In the genomic region with DNA sequence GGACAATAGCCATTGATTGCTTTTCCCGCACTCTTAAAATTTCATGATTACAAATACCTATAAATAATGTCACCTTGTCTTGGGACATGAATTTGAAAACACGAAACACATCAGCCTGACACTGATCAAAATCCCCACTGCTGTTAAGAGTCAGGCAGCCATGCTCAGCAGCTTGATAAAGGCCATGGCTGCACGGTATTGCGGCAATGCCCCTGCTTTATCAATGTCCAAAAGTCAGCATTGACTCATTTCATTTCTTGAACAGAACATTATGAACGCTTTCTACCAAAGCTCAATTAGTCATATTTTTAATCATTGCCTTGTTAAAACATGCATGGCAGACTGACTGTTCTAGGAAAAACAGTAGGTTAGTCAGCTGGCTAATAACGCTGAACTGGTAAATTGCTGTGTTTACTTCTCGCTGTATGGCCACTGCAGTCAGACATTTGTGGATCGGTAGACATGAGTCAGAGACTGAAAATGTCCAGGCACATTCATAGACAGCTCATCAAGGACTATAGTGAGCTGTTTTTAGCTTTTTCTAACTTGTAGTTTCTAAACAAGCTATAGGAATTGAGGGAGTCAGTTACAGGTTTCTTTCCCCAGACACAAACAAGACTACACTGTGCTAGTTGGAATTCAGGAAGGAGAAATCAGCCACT, we compare ENCODE assay signal across 24 mouse cellular contexts.
DNase-seq lines count a peak whose midpoint lies in the region; ATAC-seq and TF ChIP-seq lines count a peak whose summit lies in the region.
"Had no signal": no experiment of that assay in that cellular context is flagged by ENCODE, and none has a peak within 500 bp of the region (broad histone marks: within the 10 kb centered on the region; RNA-seq: fewer than 3 reads in every experiment).

No protein-coding gene starts in this region.

- H3K9ac ChIP-seq in embryonic facial prominence, embryonic 14.5 days (ENCODE audit: low read depth, low read length) = no peak overlapping the region
- no peak overlapping the region for H3K9ac ChIP-seq in limb, embryonic 12.5 days (replicated peaks)
- H3K9ac ChIP-seq: embryonic facial prominence, embryonic 13.5 days; heart, embryonic 12.5 days; hindbrain, embryonic 14.5 days; liver, embryonic 13.5 days; lung, embryonic 14.5 days; neural tube, embryonic 12.5 days had no signal

- H3K27ac ChIP-seq in embryonic facial prominence, embryonic 14.5 days (replicated peaks; ENCODE audit: low read depth, low read length) = no peak overlapping the region
- H3K27ac ChIP-seq in embryonic facial prominence, embryonic 10.5 days (replicated peaks) = no peak overlapping the region
- peak overlapping the region; percentile 13; the same call in 1 of the 2 replicates for H3K27ac ChIP-seq in limb, embryonic 12.5 days
- H3K27ac ChIP-seq: embryonic facial prominence, embryonic 13.5 days; forebrain, embryonic 10.5 days; hindbrain, embryonic 14.5 days; kidney, postnatal 0 days; left cerebral cortex, adult 2 months; liver, embryonic 13.5 days; macrophage; midbrain, embryonic 10.5 days; neural tube, embryonic 12.5 days had no signal

- no peak overlapping the region for H3K4me2 ChIP-seq in embryonic facial prominence, embryonic 14.5 days (ENCODE audit: low read depth, low read length)
- H3K4me2 ChIP-seq in limb, embryonic 12.5 days = no peak overlapping the region
- H3K4me2 ChIP-seq: embryonic facial prominence, embryonic 13.5 days; heart, embryonic 12.5 days; hindbrain, embryonic 14.5 days; liver, embryonic 13.5 days; lung, embryonic 14.5 days; neural tube, embryonic 12.5 days had no signal

- H3K27me3 ChIP-seq in embryonic facial prominence, embryonic 14.5 days (replicated peaks; ENCODE audit: control insufficient read depth, insufficient read depth, low read length) = no peaks in the 10 kb centered on the region
- no peaks in the 10 kb centered on the region for H3K27me3 ChIP-seq in embryonic facial prominence, embryonic 10.5 days (replicated peaks; ENCODE audit: low read depth, poor library complexity, severe bottlenecking)
- H3K27me3 ChIP-seq in C2C12 (ENCODE audit: control insufficient read depth, insufficient read depth, insufficient read length) = no peaks in the 10 kb centered on the region
- no peaks in the 10 kb centered on the region for H3K27me3 ChIP-seq in limb, embryonic 12.5 days
- H3K27me3 ChIP-seq: embryonic facial prominence, embryonic 13.5 days; liver, embryonic 13.5 days; neural tube, embryonic 12.5 days had no signal

- H3K9me3 ChIP-seq in embryonic facial prominence, embryonic 14.5 days (ENCODE audit: control insufficient read depth, low read length) = no peaks in the 10 kb centered on the region
- H3K9me3 ChIP-seq in embryonic facial prominence, embryonic 10.5 days = no peaks in the 10 kb centered on the region
- H3K9me3 ChIP-seq in limb, embryonic 12.5 days = no peaks in the 10 kb centered on the region
- H3K9me3 ChIP-seq: embryonic facial prominence, embryonic 13.5 days; forebrain, embryonic 10.5 days; heart, embryonic 12.5 days; liver, embryonic 13.5 days; midbrain, embryonic 10.5 days; neural tube, embryonic 12.5 days had no signal

- WGBS in embryonic facial prominence, embryonic 14.5 days = 78% methylated on average over 8 of the region's 8 CpGs
- WGBS in embryonic facial prominence, embryonic 10.5 days = 90% methylated on average over 8 of the region's 8 CpGs
- 82% methylated on average over 8 of the region's 8 CpGs for WGBS in limb, embryonic 12.5 days

- no peak overlapping the region for H3ac ChIP-seq in C2C12 (ENCODE audit: control insufficient read depth, insufficient read length, low read depth)

- no peaks in the 10 kb centered on the region for H3K79me2 ChIP-seq in C2C12 (ENCODE audit: control insufficient read depth, insufficient read depth)

- TF ChIP-seq CTCF in C2C12 (IDR thresholded peaks at IDR 0.05; ENCODE audit: control insufficient read depth, insufficient read depth, insufficient read length) = no peak

- H3K79me3 ChIP-seq in C2C12 (ENCODE audit: low read depth) = no peaks in the 10 kb centered on the region

- DNase-seq in embryonic facial prominence, embryonic 14.5 days (ENCODE audit: low spot score) = no peak
- no peak for DNase-seq in embryonic facial prominence, embryonic 10.5 days (ENCODE audit: low spot score)
- DNase-seq in adrenal gland, postnatal 10 days = peak; percentile 29
- no peak for DNase-seq in spleen, postnatal 36 days (ENCODE audit: low spot score in 2 of 2)
- no peak for DNase-seq in ovary, postnatal 10 days (ENCODE audit: low spot score)
- DNase-seq in thymus, adult 18-20 months = no peak
- DNase-seq: cerebellum, adult 11 months; cerebellum, postnatal 10 days; heart, postnatal 14 days; left cerebral cortex, postnatal 4 days; liver, embryonic 13.5 days; lung, embryonic 14.5 days; right cerebral cortex, adult 18-20 months had no signal

- H3K36me3 ChIP-seq in embryonic facial prominence, embryonic 14.5 days (ENCODE audit: control insufficient read depth, insufficient read depth, low read length) = no peaks in the 10 kb centered on the region
- no peaks in the 10 kb centered on the region for H3K36me3 ChIP-seq in embryonic facial prominence, embryonic 10.5 days (replicated peaks)
- H3K36me3 ChIP-seq in C2C12 (ENCODE audit: control insufficient read depth, insufficient read depth) = no peaks in the 10 kb centered on the region
- no peaks in the 10 kb centered on the region for H3K36me3 ChIP-seq in limb, embryonic 12.5 days
- H3K36me3 ChIP-seq: embryonic facial prominence, embryonic 13.5 days; forebrain, embryonic 10.5 days; heart, embryonic 12.5 days; liver, embryonic 13.5 days; midbrain, embryonic 10.5 days; neural tube, embryonic 12.5 days had no signal

- H3K4me3 ChIP-seq in embryonic facial prominence, embryonic 14.5 days (ENCODE audit: low read depth, low read length) = no peak overlapping the region
- no peak overlapping the region for H3K4me3 ChIP-seq in embryonic facial prominence, embryonic 10.5 days
- H3K4me3 ChIP-seq in C2C12 (ENCODE audit: insufficient read depth, poor library complexity, severe bottlenecking) = no peak overlapping the region
- H3K4me3 ChIP-seq in limb, embryonic 12.5 days (replicated peaks) = no peak overlapping the region
- H3K4me3 ChIP-seq: embryonic facial prominence, embryonic 13.5 days; forebrain, embryonic 10.5 days; heart, embryonic 12.5 days; left cerebral cortex, adult 2 months; liver, embryonic 13.5 days; midbrain, embryonic 10.5 days; neural tube, embryonic 12.5 days had no signal

- no peaks in the 10 kb centered on the region for H3K4me1 ChIP-seq in embryonic facial prominence, embryonic 14.5 days (ENCODE audit: control insufficient read depth, insufficient read depth, low read length)
- H3K4me1 ChIP-seq in embryonic facial prominence, embryonic 10.5 days = 0 out of 2 replicates have a peak, but pooled peaks cover 6% of the 10 kb centered on the region
- H3K4me1 ChIP-seq in limb, embryonic 12.5 days (replicated peaks) = peaks cover 12% of the 10 kb centered on the region
- H3K4me1 ChIP-seq: forebrain, embryonic 10.5 days; heart, embryonic 12.5 days; liver, embryonic 13.5 days; midbrain, embryonic 10.5 days; neural tube, embryonic 12.5 days had no signal

- peak; percentile 22; the same call in 1 of the 2 replicates for ATAC-seq in embryonic facial prominence, embryonic 14.5 days (ENCODE audit: low read depth)
- ATAC-seq in limb, embryonic 12.5 days (ENCODE audit: insufficient number of reproducible peaks, insufficient read depth, low FRiP score, low TSS enrichment, low read depth) = no peak

TF ChIP-seq in C2C12, 6 proteins besides CTCF, POLR2A, EP300 and RAD21:
- TF ChIP-seq MYOG (IDR thresholded peaks at IDR 0.05; ENCODE audit: control insufficient read depth, extremely low read depth, insufficient read length) = no peak
- peak; percentile 13 for TF ChIP-seq CEBPB (IDR thresholded peaks at IDR 0.05; ENCODE audit: low read depth)
TF ChIP-seq in C2C12: peak in this region for 1.
